Comparison of ENCODE assay signal across 1 mouse cellular context in genomic region chr11:100609355-100609996, GRCm38 (mm10).
A peak's percentile ranks its signal among the peaks of the same experiment; 100 is the strongest.
TF ChIP-seq lines count a peak whose summit lies in the region.

No protein-coding gene starts in this region.

TF ChIP-seq in CH12.LX, 34 proteins besides CTCF, POLR2A, EP300 and RAD21:
- peak; percentile 39; the same call in 1 of the 2 replicates for TF ChIP-seq BHLHE40 (IDR thresholded peaks at IDR 0.05; ENCODE audit: low read depth, low read length)
- TF ChIP-seq ZKSCAN1 (IDR thresholded peaks at IDR 0.05; ENCODE audit: borderline replicate concordance, low read depth, low read length), result no peak
- peak; percentile 33; the same call in 1 of the 2 replicates for TF ChIP-seq SIN3A (IDR thresholded peaks at IDR 0.05; ENCODE audit: low read length)
- no peak; the same call in 1 of the 2 replicates for TF ChIP-seq MXI1 (IDR thresholded peaks at IDR 0.05; ENCODE audit: low read depth, low read length)
- peak; percentile 48; the same call in 1 of the 2 replicates for TF ChIP-seq TCF12 (IDR thresholded peaks at IDR 0.05; ENCODE audit: low read depth, low read length)
- peak; percentile 48; the same call in 1 of the 2 replicates for TF ChIP-seq IRF4 (IDR thresholded peaks at IDR 0.05; ENCODE audit: low read depth, low read length)
- no peak for TF ChIP-seq ZC3H11A (IDR thresholded peaks at IDR 0.05; ENCODE audit: low read depth, low read length)
- TF ChIP-seq ETS1 (conservative IDR thresholded peaks at IDR 0.05; ENCODE audit: low read depth, low read length), result peak; percentile 68
- no peak for TF ChIP-seq CHD2 (IDR thresholded peaks at IDR 0.05; ENCODE audit: low read length)
- TF ChIP-seq CHD1 (IDR thresholded peaks at IDR 0.05; ENCODE audit: low read depth, low read length), result no peak
- TF ChIP-seq ELF1 (IDR thresholded peaks at IDR 0.05; ENCODE audit: low read depth, low read length), result no peak
- peak; percentile 99 for TF ChIP-seq MEF2A (IDR thresholded peaks at IDR 0.05; ENCODE audit: borderline replicate concordance, low read depth, low read length)
- peak; percentile 48; the same call in 1 of the 2 replicates for TF ChIP-seq TBP (conservative IDR thresholded peaks at IDR 0.05; ENCODE audit: low read depth, low read length)
- TF ChIP-seq MYC (IDR thresholded peaks at IDR 0.05; ENCODE audit: low read depth, low read length), result 0 out of 2 replicates have a peak, but pooled peaks have one; percentile 70
- TF ChIP-seq HCFC1 (IDR thresholded peaks at IDR 0.05; ENCODE audit: low read depth, low read length), result no peak
TF ChIP-seq in CH12.LX: peak in this region for 8.
